Mouse (Mus musculus) small intestine, adult 2 months (tissue): ENCODE results near the gene Ccdc184.

ENCODE experiments used
- CTCF ChIP-seq: fragments of 200-500 bp; IDR thresholded peaks from 2 replicates; pipeline ENCODE4 v1.5.1; 2012; ENCODE audit warnings: low read depth, mild to moderate bottlenecking, control low read depth, inconsistent platforms, low read length, moderate library complexity, mixed read lengths; ENCODE audit not compliant: insufficient replicate concordance, insufficient read length; ENCODE audit errors: extremely low read depth
- POLR2A ChIP-seq: fragments of 200-500 bp; IDR thresholded peaks from 2 replicates; pipeline ENCODE4 v1.6.1; 2012; ENCODE audit warnings: low read depth, mild to moderate bottlenecking, control low read depth, inconsistent platforms, low read length, moderate library complexity

DNA sequence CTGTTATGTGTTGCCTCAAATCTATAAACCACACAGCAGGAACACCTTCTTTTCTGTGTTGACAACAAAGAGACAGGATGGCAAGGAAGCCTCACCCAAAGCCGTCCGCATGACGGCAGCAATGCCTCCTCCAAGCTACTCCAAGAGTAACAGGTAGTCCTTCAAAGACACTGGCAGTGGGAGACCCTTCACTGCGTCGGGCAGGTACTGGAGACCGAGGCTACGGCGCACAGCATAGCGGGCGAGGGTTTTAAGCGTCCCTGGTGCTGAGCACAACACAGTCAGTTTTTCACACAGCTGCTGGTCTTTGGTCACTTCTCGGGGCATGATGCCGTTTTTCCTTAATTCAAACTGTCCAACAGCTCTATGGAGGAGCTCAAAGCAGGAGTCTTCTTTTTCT, 31.3 kb upstream of the Ccdc184 start:
- no peak for TF ChIP-seq POLR2A
- TF ChIP-seq CTCF, result no peak
